Mouse (Mus musculus): ENCODE results near the gene Hspe1. TPM values are rescaled to one million over a fixed set of nuclear protein-coding genes. Genes with fewer than 3 reads are reported as not detected.
A peak's percentile ranks its signal among the peaks of the same experiment; 100 is the strongest.
"Not testable (repeated sequence)": the region's sequence is repeated elsewhere in the genome, so short reads cannot be mapped to it uniquely, and the experiment has no call there.

Hspe1 gene
- polyA plus RNA-seq, 1 experiment from 2014 or later = 242 TPM

- WGBS = 80% methylated on average over 4 of the region's 4 CpGs
- Histone ChIP-seq H3K9ac (ENCODE audit: low read depth, low read length) (no peak overlapping the region), H3K4me3 (ENCODE audit: low read length) (peak overlapping the region; percentile 65), H3K4me1 (ENCODE audit: control insufficient read depth, insufficient read depth, low read depth, low read length) (peaks cover 10% of the 10 kb centered on the region), H3K9me3 (ENCODE audit: control insufficient read depth, low read length) (no peaks in the 10 kb centered on the region), H3K4me2 (ENCODE audit: low read length) (peak overlapping the region; percentile 72), H3K27me3 (replicated peaks; ENCODE audit: control insufficient read depth, insufficient read depth, low read length) (no peaks in the 10 kb centered on the region), H3K27ac (ENCODE audit: low read depth, low read length) (no peak overlapping the region), H3K36me3 (ENCODE audit: control insufficient read depth, insufficient read depth, low read length) (no peaks in the 10 kb centered on the region; the same call in 1 of the 2 replicates)
- no peak for ATAC-seq
These were observed 34.3 kb upstream of the Hspe1 start for GRCm38 (mm10) chr1:55053596-55053995.

DNA sequence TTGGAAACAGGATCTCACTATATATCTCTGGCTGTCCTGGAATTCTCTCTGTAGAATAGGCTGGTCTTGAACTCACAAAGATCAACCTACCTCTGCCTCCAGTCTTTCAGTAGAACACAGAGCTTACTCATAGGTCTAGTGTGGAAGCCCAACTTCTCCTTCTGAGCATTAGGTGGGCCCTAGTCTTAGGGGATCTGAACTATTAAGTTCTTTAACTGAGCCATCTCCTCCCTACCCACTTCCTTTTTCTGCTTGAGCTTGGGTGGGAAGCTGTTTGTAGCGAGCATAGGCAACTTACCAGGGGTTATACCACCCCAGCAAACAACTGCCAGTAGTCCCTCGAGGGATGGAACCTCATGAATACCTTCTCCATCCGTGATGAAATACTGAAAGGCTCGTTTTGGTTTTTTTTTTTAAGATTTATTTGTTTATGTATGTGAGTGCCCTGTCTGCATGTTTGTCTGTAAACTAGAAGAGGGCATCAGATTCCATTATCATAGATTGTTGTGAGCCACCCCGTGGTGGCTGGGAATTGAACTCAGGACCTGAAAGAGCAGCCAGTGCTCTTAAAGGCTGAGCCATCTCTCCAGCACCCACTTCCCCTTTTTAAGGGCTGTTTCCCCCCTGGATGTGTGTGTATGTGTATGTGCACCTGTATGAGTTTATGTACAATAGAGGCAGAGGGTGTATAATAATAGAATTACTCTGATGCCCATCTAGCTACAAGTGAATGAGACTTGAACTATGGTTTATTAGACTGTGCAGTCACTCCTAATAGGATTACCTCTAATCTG lies 32.4 kb upstream of the Hspe1 start:
- H3K4me3 ChIP-seq (ENCODE audit: low read length) = no peak overlapping the region
- H3K4me2 ChIP-seq (ENCODE audit: low read length) = no peak overlapping the region
- H3K27ac ChIP-seq (ENCODE audit: low read depth, low read length) = no peak overlapping the region
- no peak for ATAC-seq
- H3K36me3 ChIP-seq (ENCODE audit: control insufficient read depth, insufficient read depth, low read length) = no peaks in the 10 kb centered on the region; the same call in 1 of the 2 replicates
- no peaks in the 10 kb centered on the region for H3K27me3 ChIP-seq (replicated peaks; ENCODE audit: control insufficient read depth, insufficient read depth, low read length)
- H3K9ac ChIP-seq (ENCODE audit: low read depth, low read length) = no peak overlapping the region
- WGBS = 92% methylated on average over 5 of the region's 5 CpGs
- H3K4me1 ChIP-seq (ENCODE audit: control insufficient read depth, insufficient read depth, low read depth, low read length) = peaks cover 10% of the 10 kb centered on the region
- no peaks in the 10 kb centered on the region for H3K9me3 ChIP-seq (ENCODE audit: control insufficient read depth, low read length)

DNA sequence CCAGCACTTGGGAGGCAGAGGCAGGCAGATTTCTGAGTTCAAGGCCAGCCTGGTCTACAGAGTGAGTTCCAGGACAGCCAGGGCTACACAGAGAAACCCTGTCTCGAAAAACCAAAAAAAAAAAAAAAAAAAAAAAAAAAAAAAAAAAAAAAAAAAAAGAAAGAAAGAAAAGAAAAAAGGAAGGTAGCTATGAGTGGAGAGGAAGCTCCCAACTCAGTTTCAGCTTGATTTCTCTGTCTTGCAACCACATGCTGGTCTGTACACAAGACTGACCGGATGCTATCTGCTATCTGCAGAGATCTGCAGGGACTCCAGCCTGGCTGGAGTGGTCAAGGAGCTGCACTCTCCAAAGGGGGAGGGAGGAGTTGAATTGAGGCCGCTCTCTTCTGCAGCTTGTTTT lies 29.5 kb upstream of the Hspe1 start:
- 82% methylated on average over 2 of the region's 3 CpGs for WGBS
- not testable (repeated sequence) for H3K9me3 ChIP-seq (ENCODE audit: control insufficient read depth, low read length); H3K36me3 ChIP-seq (ENCODE audit: control insufficient read depth, insufficient read depth, low read length); H3K27ac ChIP-seq (ENCODE audit: low read depth, low read length); H3K27me3 ChIP-seq (replicated peaks; ENCODE audit: control insufficient read depth, insufficient read depth, low read length); ATAC-seq; H3K9ac ChIP-seq (ENCODE audit: low read depth, low read length); H3K4me3 ChIP-seq (ENCODE audit: low read length); H3K4me2 ChIP-seq (ENCODE audit: low read length); H3K4me1 ChIP-seq (ENCODE audit: control insufficient read depth, insufficient read depth, low read depth, low read length)

- Histone ChIP-seq H3K27me3 (replicated peaks; ENCODE audit: control insufficient read depth, insufficient read depth, low read length) (no peaks in the 10 kb centered on the region), H3K9me3 (ENCODE audit: control insufficient read depth, low read length) (no peaks in the 10 kb centered on the region), H3K36me3 (ENCODE audit: control insufficient read depth, insufficient read depth, low read length) (peaks cover 15% of the 10 kb centered on the region), H3K4me1 (ENCODE audit: control insufficient read depth, insufficient read depth, low read depth, low read length) (no peaks in the 10 kb centered on the region), H3K4me3 (ENCODE audit: low read length) (no peak overlapping the region), H3K9ac (ENCODE audit: low read depth, low read length) (no peak overlapping the region), H3K4me2 (ENCODE audit: low read length) (no peak overlapping the region), H3K27ac (ENCODE audit: low read depth, low read length) (no peak overlapping the region)
- WGBS = 93% methylated on average over 5 of the region's 5 CpGs
- ATAC-seq = no peak
These were observed 26.8 kb upstream of the Hspe1 start for GRCm38 (mm10) chr1:55061099-55061498.

- Histone ChIP-seq H3K27ac (ENCODE audit: low read depth, low read length) (no peak overlapping the region), H3K4me2 (ENCODE audit: low read length) (no peak overlapping the region), H3K9ac (ENCODE audit: low read depth, low read length) (no peak overlapping the region), H3K27me3 (replicated peaks; ENCODE audit: control insufficient read depth, insufficient read depth, low read length) (no peaks in the 10 kb centered on the region), H3K9me3 (ENCODE audit: control insufficient read depth, low read length) (no peaks in the 10 kb centered on the region), H3K4me1 (ENCODE audit: control insufficient read depth, insufficient read depth, low read depth, low read length) (no peaks in the 10 kb centered on the region), H3K4me3 (ENCODE audit: low read length) (no peak overlapping the region), H3K36me3 (ENCODE audit: control insufficient read depth, insufficient read depth, low read length) (peaks cover 16% of the 10 kb centered on the region)
- no peak for ATAC-seq
- 99% methylated on average over 4 of the region's 4 CpGs for WGBS
These were observed 26.2 kb upstream of the Hspe1 start for GRCm38 (mm10) chr1:55061772-55062171.

DNA sequence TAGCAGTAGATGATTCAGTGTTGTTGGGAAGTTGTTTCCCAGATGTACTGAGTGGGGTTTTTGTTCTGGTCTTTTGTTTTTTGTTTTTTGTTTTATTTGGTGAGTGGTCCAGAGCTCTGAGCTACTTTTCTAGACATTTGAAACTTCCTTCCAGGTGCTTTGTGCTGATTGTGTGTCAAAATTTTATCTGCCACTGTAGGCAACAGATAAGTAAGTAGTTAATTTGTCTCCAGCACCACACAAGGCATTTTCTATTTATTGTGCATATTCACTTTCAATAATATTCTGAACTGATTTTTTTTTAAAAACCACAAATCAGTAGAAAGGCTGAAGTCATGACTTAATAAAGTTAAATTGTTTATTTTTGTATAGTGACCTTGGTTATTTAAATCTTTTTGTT lies 15.6 kb upstream of the Hspe1 start:
- not testable (repeated sequence) for H3K36me3 ChIP-seq (ENCODE audit: control insufficient read depth, insufficient read depth, low read length); H3K4me3 ChIP-seq (ENCODE audit: low read length); H3K4me1 ChIP-seq (ENCODE audit: control insufficient read depth, insufficient read depth, low read depth, low read length); H3K9ac ChIP-seq (ENCODE audit: low read depth, low read length); H3K27me3 ChIP-seq (replicated peaks; ENCODE audit: control insufficient read depth, insufficient read depth, low read length); H3K4me2 ChIP-seq (ENCODE audit: low read length); H3K27ac ChIP-seq (ENCODE audit: low read depth, low read length); H3K9me3 ChIP-seq (ENCODE audit: control insufficient read depth, low read length); ATAC-seq

- peaks cover 14% of the 10 kb centered on the region for H3K36me3 ChIP-seq (ENCODE audit: control insufficient read depth, insufficient read depth, low read length)
- no peak overlapping the region for H3K27ac ChIP-seq (ENCODE audit: low read depth, low read length)
- no peaks in the 10 kb centered on the region for H3K4me1 ChIP-seq (ENCODE audit: control insufficient read depth, insufficient read depth, low read depth, low read length)
- no peaks in the 10 kb centered on the region for H3K27me3 ChIP-seq (replicated peaks; ENCODE audit: control insufficient read depth, insufficient read depth, low read length)
- no peaks in the 10 kb centered on the region for H3K9me3 ChIP-seq (ENCODE audit: control insufficient read depth, low read length)
- no peak overlapping the region for H3K4me2 ChIP-seq (ENCODE audit: low read length)
- no peak for ATAC-seq
- no peak overlapping the region for H3K9ac ChIP-seq (ENCODE audit: low read depth, low read length)
- H3K4me3 ChIP-seq (ENCODE audit: low read length) = no peak overlapping the region
- 62% methylated on average over 2 of the region's 2 CpGs for WGBS
These were observed 13.2 kb upstream of the Hspe1 start for GRCm38 (mm10) chr1:55074757-55075156.

GRCm38 (mm10) chr1:55075652-55076394 lies 12.1 kb upstream of the Hspe1 start:
- no peak overlapping the region for H3K4me3 ChIP-seq (ENCODE audit: low read length)
- H3K27me3 ChIP-seq (replicated peaks; ENCODE audit: control insufficient read depth, insufficient read depth, low read length) = no peaks in the 10 kb centered on the region
- no peak for ATAC-seq
- no peak overlapping the region for H3K27ac ChIP-seq (ENCODE audit: low read depth, low read length)
- H3K4me2 ChIP-seq (ENCODE audit: low read length) = no peak overlapping the region
- no peaks in the 10 kb centered on the region for H3K9me3 ChIP-seq (ENCODE audit: control insufficient read depth, low read length)
- H3K4me1 ChIP-seq (ENCODE audit: control insufficient read depth, insufficient read depth, low read depth, low read length) = no peaks in the 10 kb centered on the region
- H3K9ac ChIP-seq (ENCODE audit: low read depth, low read length) = no peak overlapping the region
- 74% methylated on average over 5 of the region's 5 CpGs for WGBS
- peaks cover 20% of the 10 kb centered on the region for H3K36me3 ChIP-seq (ENCODE audit: control insufficient read depth, insufficient read depth, low read length)

- Histone ChIP-seq H3K36me3 (ENCODE audit: control insufficient read depth, insufficient read depth, low read length) (peaks cover 25% of the 10 kb centered on the region), H3K27me3 (replicated peaks; ENCODE audit: control insufficient read depth, insufficient read depth, low read length) (no peaks in the 10 kb centered on the region), H3K27ac (ENCODE audit: low read depth, low read length) (no peak overlapping the region), H3K4me2 (ENCODE audit: low read length) (no peak overlapping the region), H3K9me3 (ENCODE audit: control insufficient read depth, low read length) (no peaks in the 10 kb centered on the region), H3K9ac (ENCODE audit: low read depth, low read length) (no peak overlapping the region), H3K4me1 (ENCODE audit: control insufficient read depth, insufficient read depth, low read depth, low read length) (no peaks in the 10 kb centered on the region), H3K4me3 (ENCODE audit: low read length) (no peak overlapping the region)
- no peak for ATAC-seq
These were observed 11.6 kb upstream of the Hspe1 start for GRCm38 (mm10) chr1:55076395-55076743.
